Mouse (Mus musculus) right cerebral cortex, postnatal 10 days (tissue): ENCODE data around the gene 1700069L16Rik.

ENCODE experiments used
- DNase-seq, 2 experiments: peaks; one replicate each; pipeline ENCODE4 v3.0.0; 2021; ENCODE audit warnings: low spot score in 2 of 2

1700069L16Rik gene

GRCm38 (mm10) chr5:113690069-113690548 lies 34.5 kb downstream of the 1700069L16Rik start:
- DNase-seq, result no peak

DNA sequence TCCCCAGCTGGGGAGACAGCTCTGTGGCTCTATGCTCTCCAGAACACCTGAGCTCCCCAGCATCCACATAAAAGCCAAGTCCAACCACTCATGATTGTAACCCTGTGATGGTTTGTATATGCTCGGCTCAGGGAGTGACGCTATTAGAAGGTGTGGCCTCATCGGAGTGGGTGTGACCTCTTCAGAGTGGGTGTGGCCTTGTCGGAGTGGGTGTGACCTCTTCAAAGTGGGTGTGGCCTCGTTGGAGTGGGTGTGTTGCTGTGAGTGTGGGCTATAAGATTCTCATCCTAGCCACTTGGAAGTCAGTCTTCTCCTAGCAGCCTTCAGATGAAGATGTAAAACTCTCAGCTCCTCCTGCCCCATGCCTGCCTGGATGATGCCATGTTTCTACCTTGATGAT lies 37.1 kb downstream of the 1700069L16Rik start:
- DNase-seq, result no peak

- no peak for DNase-seq
Observed at GRCm38 (mm10) chr5:113685471-113685870, 39.1 kb downstream of the 1700069L16Rik start.

DNA sequence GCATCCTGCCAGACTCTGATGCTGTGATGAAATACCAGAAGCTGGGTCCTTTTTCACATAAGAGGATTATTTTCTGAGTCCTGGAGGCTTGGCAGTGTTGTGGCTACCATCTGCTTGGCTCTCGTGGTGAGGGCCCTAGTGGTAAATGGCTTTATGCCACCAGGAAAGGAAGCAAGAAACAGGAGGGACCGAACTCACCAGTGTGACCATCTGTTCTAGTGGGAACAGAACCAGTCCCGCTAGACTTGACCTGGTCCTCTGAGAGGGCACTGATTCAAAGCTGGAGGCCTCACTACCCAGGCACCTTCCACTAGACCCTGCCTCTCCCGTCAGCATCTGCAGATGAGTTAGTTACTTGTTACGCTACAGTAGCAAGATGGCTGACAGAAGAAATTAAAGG lies 41.3 kb downstream of the 1700069L16Rik start:
- no peak for DNase-seq

- DNase-seq, result no peak
Observed at GRCm38 (mm10) chr5:113682472-113682871, 42.1 kb downstream of the 1700069L16Rik start.

GRCm38 (mm10) chr5:113681219-113681618 lies 43.4 kb downstream of the 1700069L16Rik start:
- no peak for DNase-seq

DNA sequence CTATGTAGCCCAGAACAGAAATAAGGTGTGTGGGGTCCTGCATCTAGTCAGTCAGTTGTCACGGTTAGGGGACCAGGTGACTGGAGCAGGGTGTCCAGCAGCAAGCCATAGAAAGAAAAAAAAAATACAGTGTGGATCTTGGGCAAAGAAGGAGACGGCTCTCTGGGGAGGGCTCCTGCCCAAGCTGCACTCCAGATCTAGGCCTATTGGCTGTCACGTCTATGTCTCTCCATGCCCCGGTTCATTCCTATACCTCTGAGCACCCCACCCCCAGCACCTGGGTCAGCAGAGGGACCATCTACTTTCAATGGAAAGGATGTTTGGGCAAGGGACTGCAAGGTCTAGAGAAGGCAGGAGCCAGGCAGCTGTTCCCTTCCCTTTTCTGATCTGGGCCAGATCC lies 45.1 kb downstream of the 1700069L16Rik start:
- no peak for DNase-seq

DNA sequence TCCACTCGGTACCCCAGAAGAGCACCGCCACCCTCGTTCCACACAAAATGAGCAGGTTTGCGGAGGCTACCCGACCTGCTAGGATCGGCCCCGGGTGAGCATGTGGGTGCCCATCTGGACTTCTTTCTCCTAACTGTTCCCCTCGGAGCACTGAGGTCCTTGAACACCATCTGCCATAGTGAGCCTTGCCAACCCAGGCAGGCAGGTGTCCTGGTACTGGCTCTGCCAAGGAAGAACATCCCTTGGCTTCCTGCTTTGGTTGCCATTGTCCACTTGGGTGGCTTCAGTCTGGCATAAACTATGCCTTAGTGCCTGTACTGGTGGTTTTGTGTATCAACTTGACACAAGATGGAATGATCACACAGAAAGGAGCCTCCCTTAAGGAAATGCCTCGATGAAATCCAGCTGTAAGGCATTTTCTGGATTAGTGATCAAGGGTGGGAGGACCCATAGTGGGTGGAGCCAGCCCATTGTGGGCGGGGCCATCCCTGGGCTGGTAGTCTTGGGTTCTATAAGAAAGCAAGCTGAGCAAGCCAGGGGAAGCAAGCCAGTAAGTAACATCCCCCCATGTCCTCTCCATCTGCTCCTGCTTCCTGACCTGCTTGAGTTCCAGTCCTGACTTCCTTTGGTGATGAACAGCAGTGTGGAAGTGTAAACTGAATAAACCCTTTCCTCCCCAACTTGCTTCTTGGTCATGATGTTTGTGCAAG lies 45.7 kb downstream of the 1700069L16Rik start:
- DNase-seq, result no peak

DNA sequence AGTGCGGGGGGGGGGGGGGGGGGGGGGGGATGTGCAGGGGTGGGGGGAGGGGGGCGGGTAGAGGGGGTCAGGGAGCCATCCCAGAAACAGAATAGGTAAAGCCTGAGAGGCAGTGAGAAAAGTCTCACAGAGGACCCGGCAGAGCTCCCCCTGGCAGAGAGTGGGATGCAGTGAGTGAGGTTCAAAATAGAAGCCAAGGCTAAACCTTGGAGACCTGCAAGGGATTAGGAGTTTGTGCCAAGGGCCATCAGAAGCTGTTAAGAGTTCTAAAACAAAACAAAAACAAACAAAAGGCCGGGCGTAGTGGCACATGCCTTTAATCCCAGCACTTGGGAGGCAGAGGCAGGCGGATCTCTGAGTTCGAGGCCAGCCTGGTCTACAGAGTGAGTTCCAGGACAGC lies 47.0 kb downstream of the 1700069L16Rik start:
- no peak for DNase-seq

DNA sequence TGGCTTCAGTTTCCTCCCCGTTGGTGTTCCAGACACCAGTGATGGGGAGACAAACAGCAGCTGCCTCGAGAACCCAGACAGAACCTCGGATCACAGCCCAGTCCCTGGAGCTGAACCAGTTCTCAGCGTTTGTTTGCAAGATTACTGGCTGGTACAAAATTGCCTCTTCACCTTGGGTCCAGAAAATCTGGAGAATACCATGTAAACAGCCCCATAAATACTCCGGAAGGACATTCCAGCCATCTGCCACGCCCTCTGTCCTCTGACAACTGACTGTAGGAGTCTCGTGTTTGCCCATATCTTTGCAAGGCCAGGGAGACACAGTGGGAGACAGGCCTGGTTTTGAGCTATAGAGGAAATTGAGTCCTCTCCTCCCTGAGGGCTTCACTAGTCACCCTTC lies 49.7 kb downstream of the 1700069L16Rik start:
- no peak for DNase-seq

DNA sequence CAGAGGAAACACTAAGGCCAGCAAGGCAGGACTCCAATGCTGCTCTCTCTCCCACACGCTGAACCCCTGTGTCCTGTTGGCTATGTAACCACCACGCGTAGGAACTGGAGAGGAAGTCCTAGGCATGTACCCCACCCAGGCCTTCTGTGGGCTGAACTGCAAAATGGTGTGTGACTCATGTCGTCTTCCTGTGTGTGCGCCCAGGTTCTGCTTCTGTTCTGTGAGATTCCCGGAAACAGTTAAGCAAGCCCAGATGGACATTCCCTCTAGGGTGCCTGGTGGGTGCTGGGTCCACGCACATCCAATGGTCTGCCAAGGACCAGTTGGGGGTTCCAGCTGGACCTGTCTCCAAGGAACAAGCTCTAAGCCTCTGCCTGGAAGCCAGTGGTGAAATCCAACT lies 52.1 kb downstream of the 1700069L16Rik start:
- no peak for DNase-seq

DNA sequence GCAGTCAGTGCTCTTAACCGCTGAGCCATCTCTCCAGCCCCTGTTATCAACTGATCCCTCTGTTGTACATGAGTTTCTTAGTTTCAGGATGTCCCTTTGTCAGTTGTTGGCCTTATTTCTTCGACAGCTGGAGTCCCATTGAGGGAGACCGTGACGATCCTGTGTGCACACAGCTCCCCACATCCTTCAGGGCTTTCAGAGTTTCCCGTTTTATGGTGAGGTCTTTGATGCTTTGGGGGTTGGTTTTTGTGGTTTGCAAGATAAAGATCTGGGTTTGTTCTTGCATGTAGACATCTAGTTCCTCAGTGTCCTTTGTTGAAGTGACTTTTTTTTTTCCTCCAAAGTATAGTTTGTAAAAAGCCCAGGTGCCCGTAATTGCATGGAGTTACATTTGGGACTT lies 54.0 kb downstream of the 1700069L16Rik start:
- no peak for DNase-seq

- DNase-seq, result no peak
Observed at GRCm38 (mm10) chr5:113670110-113670509, 54.5 kb downstream of the 1700069L16Rik start.

DNA sequence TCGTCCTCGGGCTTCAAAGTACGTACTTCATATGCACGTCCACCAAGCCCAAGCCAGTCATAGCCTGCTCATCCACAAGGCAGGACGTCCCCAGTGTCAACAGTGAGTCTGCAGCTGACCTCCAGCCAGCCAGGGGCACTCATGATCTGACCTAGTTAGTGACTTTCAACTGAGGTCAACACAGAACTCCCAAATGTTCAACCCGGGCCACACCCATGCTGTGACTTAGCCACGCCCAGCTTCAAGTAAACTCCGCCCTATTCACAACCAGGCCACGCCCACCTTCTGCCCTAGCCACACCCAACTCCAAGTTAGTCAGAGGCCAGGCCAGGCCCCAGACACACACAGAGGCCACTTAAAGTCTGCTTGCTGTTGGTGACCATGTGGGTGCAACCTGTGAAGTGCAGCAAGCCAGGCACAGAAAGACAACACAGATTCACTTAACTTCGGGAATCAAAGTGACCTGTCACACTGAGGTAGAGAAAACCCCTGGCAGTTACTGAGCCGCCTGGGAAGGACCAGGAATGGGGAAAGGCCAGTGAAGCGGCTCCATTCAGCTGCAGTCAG lies 59.9 kb downstream of the 1700069L16Rik start:
- no peak for DNase-seq

GRCm38 (mm10) chr5:113664127-113664526 lies 60.4 kb downstream of the 1700069L16Rik start:
- DNase-seq, result no peak

- DNase-seq, result no peak
Observed at GRCm38 (mm10) chr5:113660872-113661271, 63.7 kb downstream of the 1700069L16Rik start.

- peak in 1 of 2 experiments; percentile 49 for DNase-seq
Observed at GRCm38 (mm10) chr5:113654821-113655220, 69.8 kb downstream of the 1700069L16Rik start.

- DNase-seq, result no peak
Observed at GRCm38 (mm10) chr5:113654206-113654605, 70.4 kb downstream of the 1700069L16Rik start.

DNA sequence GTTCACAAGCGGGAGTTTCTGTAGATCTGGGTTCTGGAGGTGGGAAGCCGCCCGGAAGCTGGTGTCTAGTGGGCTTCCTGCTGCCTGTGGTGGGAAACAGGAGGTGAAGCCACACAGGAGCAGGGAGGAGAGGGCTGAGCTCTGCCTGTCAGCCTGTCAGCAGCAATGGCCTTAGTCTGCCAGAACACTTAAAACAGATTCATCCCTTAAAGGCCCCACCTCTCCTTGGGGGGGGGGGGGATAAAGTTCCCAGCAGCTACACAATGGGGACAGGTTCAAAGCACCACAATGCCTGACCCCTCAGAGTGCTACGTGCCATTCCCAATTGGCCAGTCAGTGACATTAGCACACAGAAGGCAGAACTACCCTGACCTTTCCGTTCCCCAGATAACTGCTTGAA lies 72.4 kb downstream of the 1700069L16Rik start:
- DNase-seq, result no peak

GRCm38 (mm10) chr5:113650035-113650865 lies 74.3 kb downstream of the 1700069L16Rik start, which contains the start of gene Cmklr1:
Gene Cmklr1, minus strand, starts transcription at chr5:113650426.
- DNase-seq, result no peak

DNA sequence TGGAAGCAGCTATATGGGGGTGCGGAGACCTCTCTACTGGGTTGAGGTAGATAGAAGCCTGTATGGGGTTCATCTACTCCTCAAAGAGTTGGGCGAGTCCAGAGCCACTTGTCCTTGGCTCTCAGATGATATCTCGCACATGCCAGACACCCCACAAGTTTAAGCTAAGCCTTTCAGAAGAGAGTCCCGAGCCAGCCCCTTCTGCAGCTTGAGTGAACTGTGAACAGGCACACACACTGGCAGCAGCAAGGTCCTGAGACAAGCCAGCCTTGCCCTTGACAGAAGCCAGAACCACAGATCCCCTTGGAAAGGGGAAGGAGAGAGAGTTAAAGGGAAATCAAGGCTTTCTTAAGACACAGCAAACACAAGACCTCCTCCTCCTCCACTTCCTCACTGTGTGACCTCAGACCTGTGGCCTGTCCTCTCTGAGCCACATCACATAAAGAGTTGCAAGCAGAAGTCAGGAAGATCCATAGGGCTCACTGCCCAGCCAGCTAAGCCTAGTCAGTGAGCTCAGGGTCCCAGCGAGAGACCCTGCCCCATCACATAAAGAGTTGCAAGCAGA lies 75.8 kb downstream of the 1700069L16Rik start:
- DNase-seq, result no peak

DNA sequence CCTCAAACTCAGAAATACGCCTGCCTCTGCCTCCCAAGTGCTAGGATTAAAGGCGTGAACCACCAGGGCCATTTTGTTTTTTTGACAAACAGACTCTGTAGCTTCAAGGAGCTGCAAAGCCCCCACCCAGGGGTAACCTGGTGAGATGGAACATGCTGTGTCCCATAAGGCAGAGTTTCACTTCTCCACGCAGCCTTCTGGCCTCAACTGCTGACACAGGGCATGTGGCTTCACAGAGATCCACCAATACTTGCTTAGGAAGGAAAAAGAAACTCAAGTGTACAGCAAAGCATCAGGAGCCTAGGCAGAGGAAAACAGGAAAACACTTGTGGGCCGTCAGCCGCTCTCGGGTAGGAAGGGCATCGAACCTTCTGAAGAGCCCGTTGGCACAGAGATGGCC lies 77.4 kb downstream of the 1700069L16Rik start:
- DNase-seq, result peak in 1 of 2 experiments; percentile 61
